Mouse (Mus musculus): ENCODE measurements around the gene Trmt44.

GRCm38 (mm10) chr5:35596169-35597160 is 21.6 kb upstream of the Trmt44 start:
- TF ChIP-seq JUND (conservative IDR thresholded peaks at IDR 0.05; ENCODE audit: low read depth, low read length), result no peak
- TF ChIP-seq POLR2A (IDR thresholded peaks at IDR 0.05; ENCODE audit: low read depth, low read length), result no peak
- TF ChIP-seq CTCF (conservative IDR thresholded peaks at IDR 0.05 in 1 of 2, IDR thresholded peaks at IDR 0.05 in 1 of 2; ENCODE audit: low read depth in 2 of 2, low read length in 2 of 2), result no peak
- no peak for TF ChIP-seq TCF12 (IDR thresholded peaks at IDR 0.05; ENCODE audit: low read depth, low read length)
- TF ChIP-seq EP300 (IDR thresholded peaks at IDR 0.05; ENCODE audit: low read length), result no peak
- no peak for TF ChIP-seq ELF1 (IDR thresholded peaks at IDR 0.05; ENCODE audit: low read depth, low read length)
- no peak for TF ChIP-seq TBP (conservative IDR thresholded peaks at IDR 0.05; ENCODE audit: low read depth, low read length)
- no peak for TF ChIP-seq ZC3H11A (IDR thresholded peaks at IDR 0.05; ENCODE audit: low read depth, low read length)
- TF ChIP-seq CHD2 (IDR thresholded peaks at IDR 0.05; ENCODE audit: low read length), result no peak
- TF ChIP-seq MAX (IDR thresholded peaks at IDR 0.05; ENCODE audit: low read length), result no peak
